Mouse (Mus musculus) neural tube, embryonic 12.5 days (tissue): ENCODE data around the gene Tesmin. TPM values are rescaled to one million over a fixed set of nuclear protein-coding genes. Genes with fewer than 3 reads are reported as not detected.

Source experiments
- ATAC-seq: fragments of 200-750 bp; cut with Nextera tagmentation; 2 replicates; pipeline ENCODE4 v1.8.0; 2017; ENCODE audit warnings: low read depth, mild to moderate bottlenecking, moderate TSS enrichment, moderate library complexity; ENCODE audit not compliant: low FRiP score
- H3K27ac ChIP-seq: fragments of 300-500 bp; sonication (generic); 2 replicates; pipeline ENCODE4 v1.5.1; 2016
- H3K27me3 ChIP-seq: fragments of 300-500 bp; sonication (generic); replicated peaks from 2 replicates; pipeline ENCODE4 v1.6.1; 2016; ENCODE audit warnings: mild to moderate bottlenecking
- H3K36me3 ChIP-seq: fragments of 300-500 bp; sonication (generic); 2 replicates; pipeline ENCODE4 v1.6.1; 2016; ENCODE audit warnings: mild to moderate bottlenecking
- H3K4me1 ChIP-seq: fragments of 300-500 bp; sonication (generic); 2 replicates; pipeline ENCODE4 v1.6.1; 2016
- H3K4me2 ChIP-seq: fragments of 300-500 bp; sonication (generic); replicated peaks from 2 replicates; pipeline ENCODE4 v1.6.1; 2016; ENCODE audit warnings: mild to moderate bottlenecking
- H3K4me3 ChIP-seq: fragments of 300-500 bp; sonication (generic); 2 replicates; pipeline ENCODE4 v1.5.1; 2016
- H3K9ac ChIP-seq: fragments of 300-500 bp; sonication (generic); 2 replicates; pipeline ENCODE4 v1.6.1; 2016; ENCODE audit warnings: mild to moderate bottlenecking
- H3K9me3 ChIP-seq: fragments of 300-500 bp; sonication (generic); 2 replicates; pipeline ENCODE4 v1.6.1; 2016; ENCODE audit warnings: mild to moderate bottlenecking
- WGBS: fragments of 180-500 bp; shearing (Covaris S2); methylation state at CpG from one replicate; pipeline ENCODE4 v1.1.7; 2016; 5-methylcytosine and 5-hydroxymethylcytosine counted together
- polyA plus RNA-seq: library from polyadenylated mRNA; unstranded; fragments of >200 nt; fragmentation: Nextera tagmentation; extraction: Ambion mirVana; gene quantifications from 2 replicates; pipeline ENCODE4 v1.2.1, GENCODE M21; 2016

Tesmin gene
- polyA plus RNA-seq, result 0.26 TPM in 1 of 2 replicates, not detected in the other

GRCm38 (mm10) chr19:3388629-3389057, at the start of gene Tesmin:
Tesmin (plus strand) TSS chr19:3388857.
- peaks cover 12% of the 10 kb centered on the region for H3K4me1 ChIP-seq
- H3K4me2 ChIP-seq, result peak within 1 kb of the TSS; percentile 88
- H3K4me3 ChIP-seq, result peak within 1 kb of the TSS; percentile 38
- H3K27ac ChIP-seq, result no peak within 1 kb of the TSS
- H3K27me3 ChIP-seq, result no peaks in the 10 kb centered on the region; the same call in 1 of the 2 replicates
- peaks cover 5% of the 10 kb centered on the region; the same call in 1 of the 2 replicates for H3K9me3 ChIP-seq
- peak within 1 kb of the TSS; percentile 49; the same call in 1 of the 2 replicates for H3K9ac ChIP-seq
- ATAC-seq, result peak; percentile 89
- no peaks in the 10 kb centered on the region; the same call in 1 of the 2 replicates for H3K36me3 ChIP-seq
- 2% methylated on average over 33 of the region's 33 CpGs for WGBS

GRCm38 (mm10) chr19:3339187-3339586, 49.5 kb upstream of the Tesmin start:
- Histone ChIP-seq H3K4me2 (no peak overlapping the region), H3K4me1 (peaks cover 2% of the 10 kb centered on the region; the same call in 1 of the 2 replicates), H3K9ac (no peak overlapping the region), H3K4me3 (no peak overlapping the region), H3K27ac (no peak overlapping the region), H3K36me3 (no peaks in the 10 kb centered on the region), H3K27me3 (0 out of 2 replicates have a peak, but pooled peaks cover 2% of the 10 kb centered on the region), H3K9me3 (no peaks in the 10 kb centered on the region)
- no peak for ATAC-seq
- 84% methylated on average over 8 of the region's 8 CpGs for WGBS

DNA sequence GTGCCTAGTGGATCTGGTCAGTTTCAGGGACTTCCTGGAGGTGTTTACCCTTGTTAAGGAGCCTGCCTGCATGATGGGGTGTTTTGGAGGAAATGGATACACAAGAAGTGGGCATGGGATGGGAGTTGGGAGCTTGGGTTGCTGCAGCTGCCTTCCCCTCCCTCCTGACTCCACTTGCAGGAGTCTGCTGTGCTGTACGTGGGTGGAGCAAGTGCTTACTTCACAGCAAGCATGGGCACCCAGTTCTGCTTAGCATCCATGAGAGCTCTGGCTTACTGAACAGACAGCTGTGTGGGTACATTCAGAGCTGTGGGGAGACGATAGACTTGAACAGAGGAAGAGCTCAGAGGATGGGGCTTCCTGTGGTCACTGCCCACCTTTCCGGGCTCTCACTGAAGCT, 47.6 kb upstream of the Tesmin start:
- ATAC-seq, result no peak
- H3K4me2 ChIP-seq, result no peak overlapping the region
- no peak overlapping the region for H3K27ac ChIP-seq
- no peaks in the 10 kb centered on the region for H3K9me3 ChIP-seq
- H3K36me3 ChIP-seq, result no peaks in the 10 kb centered on the region
- no peak overlapping the region for H3K4me3 ChIP-seq
- H3K9ac ChIP-seq, result no peak overlapping the region
- H3K27me3 ChIP-seq, result 0 out of 2 replicates have a peak, but pooled peaks cover 2% of the 10 kb centered on the region
- 87% methylated on average over 3 of the region's 3 CpGs for WGBS
- H3K4me1 ChIP-seq, result no peaks in the 10 kb centered on the region

DNA sequence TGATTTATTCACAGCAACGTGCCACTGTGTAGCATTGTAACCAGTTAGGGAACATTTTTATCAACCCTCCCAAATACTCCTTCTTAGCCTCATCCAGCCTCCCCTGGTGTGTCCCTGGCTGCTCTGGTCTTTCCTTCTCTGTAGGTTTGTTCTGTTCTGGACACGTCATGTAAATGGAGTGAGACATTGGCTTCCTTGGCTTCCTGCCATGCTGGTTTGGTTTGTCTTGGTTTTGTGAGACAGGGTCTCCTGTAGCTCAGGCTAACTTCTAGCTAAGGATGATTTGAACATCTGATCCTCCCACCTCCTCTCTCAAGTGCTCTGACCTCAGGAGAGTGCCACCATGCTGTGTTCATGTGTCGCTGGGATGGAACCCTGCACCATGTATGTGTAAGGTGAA, 44.7 kb upstream of the Tesmin start:
- ATAC-seq, result no peak
- Histone ChIP-seq H3K4me2 (no peak overlapping the region), H3K36me3 (no peaks in the 10 kb centered on the region), H3K27me3 (0 out of 2 replicates have a peak, but pooled peaks cover 2% of the 10 kb centered on the region), H3K27ac (no peak overlapping the region), H3K4me3 (no peak overlapping the region), H3K9me3 (peaks cover 6% of the 10 kb centered on the region; the same call in 1 of the 2 replicates), H3K9ac (no peak overlapping the region), H3K4me1 (no peaks in the 10 kb centered on the region)
- 75% methylated on average over 3 of the region's 3 CpGs for WGBS

- H3K4me1 ChIP-seq, result no peaks in the 10 kb centered on the region
- H3K4me2 ChIP-seq, result no peak overlapping the region
- H3K27ac ChIP-seq, result no peak overlapping the region
- H3K4me3 ChIP-seq, result no peak overlapping the region
- 82% methylated on average over 8 of the region's 8 CpGs for WGBS
- no peaks in the 10 kb centered on the region for H3K36me3 ChIP-seq
- no peak overlapping the region for H3K9ac ChIP-seq
- ATAC-seq, result no peak
- 0 out of 2 replicates have a peak, but pooled peaks cover 2% of the 10 kb centered on the region for H3K27me3 ChIP-seq
- peaks cover 6% of the 10 kb centered on the region; the same call in 1 of the 2 replicates for H3K9me3 ChIP-seq
Measured at GRCm38 (mm10) chr19:3344636-3345544, 43.8 kb upstream of the Tesmin start.

- Histone ChIP-seq H3K9ac (no peak overlapping the region), H3K9me3 (peaks cover 6% of the 10 kb centered on the region; the same call in 1 of the 2 replicates), H3K4me3 (no peak overlapping the region), H3K27ac (no peak overlapping the region), H3K4me2 (no peak overlapping the region), H3K27me3 (no peaks in the 10 kb centered on the region), H3K36me3 (no peaks in the 10 kb centered on the region), H3K4me1 (no peaks in the 10 kb centered on the region)
- ATAC-seq, result no peak
- WGBS, result 94% methylated on average over 1 of the region's 1 CpGs
Measured at GRCm38 (mm10) chr19:3347784-3348183, 40.9 kb upstream of the Tesmin start.

DNA sequence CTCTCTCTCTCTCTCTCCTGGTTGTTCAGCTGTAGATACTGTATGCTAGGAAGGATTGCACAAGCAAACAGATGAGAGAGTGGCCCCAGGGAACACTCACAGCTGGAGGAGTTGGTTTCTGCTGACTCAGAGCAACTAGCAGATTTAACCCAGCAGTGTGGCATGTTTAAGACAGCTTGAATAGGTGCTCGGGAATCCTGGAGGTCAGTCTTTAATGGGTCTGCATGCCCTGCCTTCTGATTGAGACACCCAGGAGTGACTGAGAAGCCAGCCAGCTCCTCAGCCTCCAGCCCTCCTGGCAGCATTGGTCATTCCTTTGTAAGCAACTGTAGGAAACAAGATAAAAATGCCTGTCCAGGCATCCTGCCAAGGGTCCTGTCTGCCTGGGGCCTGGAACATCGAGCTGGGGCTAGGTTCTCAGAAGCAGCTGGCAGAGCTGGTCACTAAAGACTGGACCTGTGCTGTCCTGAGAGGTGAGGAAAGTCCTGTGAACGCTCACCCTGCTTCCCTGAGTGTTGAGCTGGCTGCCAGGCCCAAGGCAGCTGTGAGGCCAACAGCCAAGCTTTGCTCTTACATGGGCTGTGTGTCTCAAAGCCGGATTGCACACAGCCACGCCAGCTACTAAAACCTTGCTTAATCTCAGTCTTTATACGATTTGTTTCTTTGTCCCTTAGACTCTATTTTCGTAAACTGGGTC, 35.1 kb upstream of the Tesmin start:
- Histone ChIP-seq H3K9ac (no peak overlapping the region), H3K4me1 (no peaks in the 10 kb centered on the region), H3K27me3 (no peaks in the 10 kb centered on the region), H3K9me3 (0 out of 2 replicates have a peak, but pooled peaks cover 2% of the 10 kb centered on the region), H3K27ac (no peak overlapping the region), H3K4me3 (no peak overlapping the region), H3K36me3 (no peaks in the 10 kb centered on the region), H3K4me2 (no peak overlapping the region)
- no peak for ATAC-seq
- 76% methylated on average over 7 of the region's 7 CpGs for WGBS

GRCm38 (mm10) chr19:3355096-3355495, 33.6 kb upstream of the Tesmin start:
- H3K4me3 ChIP-seq, result no peak overlapping the region
- no peaks in the 10 kb centered on the region for H3K36me3 ChIP-seq
- no peaks in the 10 kb centered on the region for H3K4me1 ChIP-seq
- 68% methylated on average over 5 of the region's 5 CpGs for WGBS
- H3K27ac ChIP-seq, result no peak overlapping the region
- 0 out of 2 replicates have a peak, but pooled peaks cover 2% of the 10 kb centered on the region for H3K9me3 ChIP-seq
- H3K27me3 ChIP-seq, result no peaks in the 10 kb centered on the region
- H3K9ac ChIP-seq, result no peak overlapping the region
- ATAC-seq, result no peak
- H3K4me2 ChIP-seq, result no peak overlapping the region

DNA sequence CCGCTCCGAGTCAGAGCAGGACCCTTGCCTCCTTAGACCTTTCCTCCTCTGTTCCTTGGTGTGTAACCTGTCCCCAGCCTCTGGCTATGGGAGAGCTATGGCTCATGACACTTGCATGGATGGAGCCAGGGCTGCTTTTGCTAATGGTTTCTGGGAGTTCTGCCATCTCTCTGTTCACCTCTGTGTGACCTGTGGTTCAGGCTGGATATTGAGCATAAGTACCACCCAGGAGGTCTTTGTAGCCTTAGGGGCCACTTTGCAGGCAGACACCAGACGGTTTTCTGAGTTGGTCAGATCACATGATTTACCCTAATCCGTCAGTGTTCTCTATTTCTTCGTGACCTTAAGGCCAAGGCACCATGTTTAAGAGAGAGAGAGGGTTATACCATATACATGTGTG, 32.1 kb upstream of the Tesmin start:
- 77% methylated on average over 5 of the region's 5 CpGs for WGBS
- Histone ChIP-seq H3K27ac (no peak overlapping the region), H3K4me3 (no peak overlapping the region), H3K9me3 (0 out of 2 replicates have a peak, but pooled peaks cover 2% of the 10 kb centered on the region), H3K9ac (no peak overlapping the region), H3K36me3 (no peaks in the 10 kb centered on the region), H3K4me1 (no peaks in the 10 kb centered on the region), H3K4me2 (no peak overlapping the region), H3K27me3 (no peaks in the 10 kb centered on the region)
- ATAC-seq, result no peak

GRCm38 (mm10) chr19:3357620-3358019, 31.0 kb upstream of the Tesmin start:
- H3K27ac ChIP-seq, result no peak overlapping the region
- no peaks in the 10 kb centered on the region for H3K4me1 ChIP-seq
- 71% methylated on average over 4 of the region's 4 CpGs for WGBS
- no peak overlapping the region for H3K4me2 ChIP-seq
- ATAC-seq, result no peak
- no peak overlapping the region for H3K4me3 ChIP-seq
- H3K9me3 ChIP-seq, result 0 out of 2 replicates have a peak, but pooled peaks cover 2% of the 10 kb centered on the region
- no peaks in the 10 kb centered on the region for H3K27me3 ChIP-seq
- H3K9ac ChIP-seq, result no peak overlapping the region
- H3K36me3 ChIP-seq, result no peaks in the 10 kb centered on the region

- Histone ChIP-seq H3K4me1 (no peaks in the 10 kb centered on the region), H3K4me3 (no peak overlapping the region), H3K4me2 (no peak overlapping the region), H3K9ac (no peak overlapping the region), H3K27me3 (no peaks in the 10 kb centered on the region), H3K9me3 (0 out of 2 replicates have a peak, but pooled peaks cover 2% of the 10 kb centered on the region), H3K36me3 (no peaks in the 10 kb centered on the region), H3K27ac (no peak overlapping the region)
- WGBS, result 90% methylated on average over 13 of the region's 13 CpGs
- ATAC-seq, result no peak
Measured at GRCm38 (mm10) chr19:3359841-3360588, 28.6 kb upstream of the Tesmin start.
